Mouse (Mus musculus) thymus, postnatal 4 days (tissue): ENCODE results near the gene Sprr2f.

Experiments used
- DNase-seq: peaks from one replicate; pipeline ENCODE4 v3.0.0; 2021

The Sprr2f gene

DNA sequence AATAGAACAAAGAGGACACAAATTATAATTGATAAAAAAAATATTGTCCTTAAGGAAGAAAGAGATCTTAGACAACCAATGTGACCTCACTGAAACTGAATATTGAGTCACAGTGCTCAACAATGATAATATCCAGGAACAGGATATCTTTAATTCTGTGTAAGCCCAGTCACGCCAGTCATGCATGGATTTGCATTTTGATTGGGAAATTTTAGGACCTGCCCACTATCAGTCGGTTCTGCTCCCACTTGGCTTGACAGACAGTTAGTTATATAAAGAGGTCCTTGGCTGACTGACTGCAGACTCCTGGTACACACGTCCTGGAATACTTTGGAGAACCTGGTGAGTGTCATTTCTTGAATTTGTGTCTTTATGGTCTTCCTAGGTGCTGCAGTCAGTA lies at the start of gene Sprr2f:
Gene Sprr2f, plus strand, starts transcription at position 301 of the 400 bp plus-strand sequence.
- DNase-seq: no peak

DNA sequence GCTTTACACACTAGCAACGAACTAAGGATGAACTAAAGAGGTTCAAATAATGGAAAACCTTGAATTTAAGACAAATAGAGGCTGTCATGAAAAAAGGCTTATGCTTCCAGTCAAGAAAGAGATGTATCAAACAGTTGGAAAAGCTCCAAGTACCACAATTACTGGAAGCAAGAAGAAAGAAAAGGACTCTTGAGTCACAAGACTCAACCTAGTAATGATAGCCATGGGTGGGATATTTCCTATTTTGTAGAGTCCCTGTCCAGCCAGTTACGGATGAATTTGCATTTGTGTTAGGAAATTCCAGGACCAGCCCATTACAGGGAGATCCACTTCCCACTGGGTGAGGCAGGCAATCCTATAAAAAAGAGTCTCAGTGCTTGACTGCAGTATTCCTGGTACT lies 48.7 kb upstream of the Sprr2f start, which contains the start of gene Sprr2b:
Gene Sprr2b, plus strand, starts transcription at position 301 of the 400 bp plus-strand sequence.
- DNase-seq: no peak

DNA sequence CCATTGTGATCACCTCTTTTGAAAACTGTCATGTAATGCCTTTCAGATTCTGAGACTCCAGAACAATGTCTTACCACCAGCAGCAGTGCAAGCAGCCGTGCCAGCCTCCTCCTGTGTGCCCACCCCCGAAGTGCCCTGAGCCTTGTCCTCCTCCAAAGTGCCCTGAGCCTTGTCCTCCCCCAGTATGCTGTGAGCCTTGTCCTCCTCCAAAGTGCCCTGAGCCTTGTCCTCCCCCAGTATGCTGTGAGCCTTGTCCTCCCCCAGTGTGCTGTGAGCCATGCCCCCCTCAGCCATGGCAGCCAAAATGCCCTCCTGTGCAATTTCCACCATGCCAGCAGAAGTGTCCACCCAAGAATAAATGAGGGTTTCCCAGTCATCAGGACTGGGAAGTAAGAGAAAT lies 47.6 kb upstream of the Sprr2f start:
- no peak for DNase-seq

DNA sequence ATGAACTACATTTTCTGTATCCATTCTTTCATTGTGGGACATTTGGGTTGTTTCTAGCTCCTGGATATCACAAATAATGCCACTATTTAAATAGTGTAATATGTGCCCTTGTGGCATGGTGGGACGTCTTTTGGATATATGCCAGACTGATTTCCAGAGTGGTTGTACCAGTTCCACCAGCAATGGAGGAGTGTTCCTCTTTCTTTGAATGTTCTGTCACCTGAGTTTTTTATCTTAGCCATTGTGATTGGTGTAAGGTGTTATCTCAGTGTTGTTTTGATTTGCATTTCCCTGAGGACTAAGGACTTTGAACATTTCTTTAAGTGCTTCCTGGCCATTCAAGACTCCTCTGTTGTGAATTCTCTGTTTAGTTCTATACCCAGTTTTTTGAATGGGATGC lies 28.7 kb upstream of the Sprr2f start:
- DNase-seq: no peak

DNA sequence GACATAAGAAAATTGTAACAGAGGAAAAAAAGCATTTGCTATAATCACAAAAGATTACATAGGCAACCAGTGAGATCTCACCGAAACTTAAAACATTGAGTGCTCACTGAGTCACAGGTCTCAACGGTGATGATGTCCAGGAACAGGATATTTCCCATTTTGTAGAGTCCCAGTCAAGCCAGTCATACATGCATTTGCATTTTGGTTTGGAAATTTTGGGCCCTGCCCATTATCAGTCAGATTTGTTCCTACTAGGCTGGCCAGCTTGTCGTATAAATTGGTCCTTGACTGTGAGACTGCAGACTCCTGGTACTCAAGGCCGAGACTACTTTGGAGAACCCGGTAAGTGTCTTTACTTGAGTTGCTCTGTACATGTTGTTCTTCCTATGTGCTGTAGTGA lies 26.1 kb upstream of the Sprr2f start, which contains the start of gene Sprr2d:
Gene Sprr2d, plus strand, starts transcription at position 301 of the 400 bp plus-strand sequence.
- DNase-seq: no peak

DNA sequence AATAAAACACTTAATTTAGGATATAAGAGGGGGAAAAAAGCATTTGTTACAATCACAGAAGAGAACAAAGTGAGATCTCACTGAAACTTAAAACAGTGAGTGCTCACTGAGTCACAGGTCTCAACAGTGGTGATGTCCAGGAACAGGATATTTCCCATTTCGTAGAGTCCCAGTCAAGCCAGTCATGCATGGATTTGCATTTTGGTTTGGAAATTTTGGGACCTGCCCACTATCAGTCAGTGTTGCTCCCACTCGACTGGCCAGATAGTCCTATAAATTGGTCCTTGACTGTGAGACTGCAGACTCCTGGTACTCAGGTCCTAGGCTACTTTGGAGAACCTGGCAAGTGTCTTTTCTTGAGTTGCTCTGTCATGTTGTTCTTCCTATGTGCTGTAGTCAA lies 13.1 kb upstream of the Sprr2f start, which contains the start of gene Sprr2e:
Gene Sprr2e, plus strand, starts transcription at position 301 of the 400 bp plus-strand sequence.
- DNase-seq: no peak

DNA sequence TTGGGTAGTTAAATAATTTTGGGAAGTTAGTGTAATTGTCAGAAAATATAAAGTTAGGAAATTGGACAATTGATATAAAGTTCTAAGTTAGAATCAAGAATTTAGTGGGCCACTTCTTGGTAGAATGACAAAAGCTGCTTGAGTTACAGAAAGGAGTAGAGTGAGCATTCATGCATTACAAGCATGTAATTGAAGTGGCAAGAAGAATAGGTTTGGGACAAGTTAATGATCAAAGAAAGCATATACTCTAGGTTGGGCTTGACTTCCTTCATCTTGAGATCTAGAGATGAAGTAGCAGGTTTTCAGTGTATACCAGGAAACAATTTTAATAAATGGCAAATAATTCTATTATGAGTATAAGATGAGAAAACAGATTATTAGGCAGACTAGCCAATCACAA lies 3.4 kb upstream of the Sprr2f start:
- no peak for DNase-seq

DNA sequence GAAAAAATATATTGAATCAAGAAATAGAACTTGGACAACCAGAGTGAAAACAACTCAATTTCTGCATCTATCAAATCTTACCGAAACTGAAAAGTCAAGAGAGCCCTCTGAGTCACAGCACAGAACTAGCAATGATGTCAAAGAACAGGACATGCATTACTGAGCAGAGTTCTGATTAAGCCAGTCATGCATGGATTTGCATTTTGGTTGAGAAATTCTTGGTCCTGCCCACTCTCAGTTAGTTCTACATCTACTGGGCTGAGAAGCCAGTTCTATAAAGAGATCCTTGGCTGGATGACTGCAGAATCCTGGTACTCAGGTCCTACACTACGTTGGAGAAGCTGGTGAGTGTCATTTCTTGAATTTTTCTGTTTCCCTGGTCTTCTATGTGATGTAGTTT lies 8.6 kb downstream of the Sprr2f start:
- DNase-seq: no peak

DNA sequence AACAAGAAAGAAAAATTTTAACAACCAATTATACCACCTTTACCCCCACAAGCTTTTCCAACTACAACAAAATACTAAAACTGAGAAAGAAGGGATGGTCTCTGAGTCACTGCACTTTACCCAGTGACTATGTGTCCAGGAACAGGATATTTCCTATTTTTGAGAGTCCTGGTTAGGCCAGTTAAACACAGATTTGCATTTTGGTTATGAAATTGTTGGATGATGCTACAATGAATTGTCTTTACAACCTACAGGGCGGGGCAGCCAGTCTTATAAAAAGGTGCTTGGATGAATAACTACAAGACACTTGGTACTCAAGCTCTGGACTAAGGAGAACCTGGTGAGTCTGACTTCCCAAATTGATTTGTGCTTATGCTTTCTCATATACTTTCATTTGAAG lies 20.4 kb downstream of the Sprr2f start, which contains the start of gene Sprr2h:
Gene Sprr2h, plus strand, starts transcription at position 301 of the 400 bp plus-strand sequence.
- DNase-seq: no peak

DNA sequence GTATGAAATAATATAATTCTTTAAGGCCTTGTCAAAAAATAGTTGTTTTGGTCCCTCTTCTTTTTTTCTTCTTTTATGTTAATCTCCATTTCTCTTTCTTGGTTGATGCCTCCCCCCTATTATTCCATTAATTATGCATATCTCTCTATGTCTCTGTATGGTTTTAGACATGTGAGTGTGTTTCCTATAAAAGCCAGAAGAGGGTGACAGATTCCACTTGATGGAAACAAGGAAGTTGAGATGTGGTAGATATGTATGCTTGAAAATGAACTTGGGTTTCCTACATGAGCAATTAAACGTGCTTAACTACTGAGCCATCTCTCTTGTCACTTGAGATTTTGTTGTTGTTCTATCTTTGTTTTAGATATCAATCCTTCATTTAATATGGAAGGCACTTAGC lies 29.3 kb downstream of the Sprr2f start:
- DNase-seq: no peak

DNA sequence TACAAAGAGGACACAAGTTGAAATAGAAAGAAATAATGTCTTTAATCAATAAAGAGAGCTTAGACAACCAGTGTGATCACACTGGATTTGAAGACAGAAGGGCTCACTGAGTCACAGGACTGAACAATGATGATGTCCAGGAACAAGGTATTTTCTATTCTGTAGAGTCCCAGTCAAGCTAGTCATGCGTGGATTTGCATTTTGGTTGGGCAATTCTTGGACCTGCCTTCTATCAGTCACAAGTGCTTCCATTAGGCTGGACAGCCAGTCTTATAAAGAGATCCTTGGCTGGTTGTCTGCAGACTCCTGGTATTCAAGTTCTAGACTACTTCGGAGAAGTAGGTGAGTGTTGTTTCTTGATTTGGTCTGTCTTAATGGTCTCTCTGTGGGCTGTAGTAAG lies 42.7 kb downstream of the Sprr2f start, which contains the start of gene Sprr2i:
Gene Sprr2i, plus strand, starts transcription at position 301 of the 400 bp plus-strand sequence.
- no peak for DNase-seq
